In the genomic region with DNA sequence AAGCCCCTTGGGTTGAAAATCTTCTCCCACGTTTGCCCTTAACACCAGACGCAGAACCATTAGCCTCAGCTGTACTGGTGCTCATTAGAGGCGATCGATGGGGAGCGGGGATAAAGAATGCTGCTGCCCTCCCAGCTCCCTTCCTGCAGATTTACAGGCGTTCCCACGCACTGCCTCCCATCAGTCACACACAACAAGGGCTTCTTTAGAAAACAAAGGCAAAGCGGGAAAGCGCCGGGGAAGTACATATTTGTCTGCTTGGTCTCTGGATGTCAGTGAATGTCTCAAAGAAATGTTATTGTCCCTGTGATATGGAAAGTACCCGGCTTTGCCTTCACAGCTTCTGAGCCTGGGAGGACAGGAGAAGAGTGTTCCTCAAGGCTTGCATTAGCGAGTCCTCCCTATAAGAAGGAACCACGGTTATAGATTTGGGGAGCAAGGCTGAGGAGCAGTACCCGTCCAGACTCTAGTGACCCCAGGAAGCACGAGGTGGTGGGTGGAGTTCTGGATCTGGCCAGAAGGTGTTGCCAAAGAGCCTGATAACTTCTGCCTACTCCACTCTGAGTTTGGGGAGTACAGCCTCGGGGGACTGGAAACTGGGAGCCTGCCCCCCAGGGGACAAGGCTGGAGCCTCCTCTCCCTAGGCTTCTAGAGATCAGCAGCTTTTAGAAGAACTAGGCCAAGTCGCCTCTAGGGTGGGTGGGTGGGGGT, we compare ENCODE assay signal across 8 mouse cellular contexts.
DNase-seq lines count a peak whose midpoint lies in the region; ATAC-seq and TF ChIP-seq lines count a peak whose summit lies in the region.

No protein-coding gene starts in this region.

- TF ChIP-seq CTCF in lung, embryonic 14.5 days (IDR thresholded peaks at IDR 0.05; ENCODE audit: low read depth), result peak; percentile 70

- DNase-seq in lung, embryonic 14.5 days, result peak; percentile 60
- no peak for DNase-seq in lung, adult 18-20 months
- DNase-seq in embryo, embryonic 11 days, result peak; percentile 73
- no peak for DNase-seq in B cell, adult 2 months
- no peak for DNase-seq in right cerebral cortex, postnatal 25 days

- peak; percentile 58; the same call in 1 of the 2 replicates for ATAC-seq in lung, embryonic 14.5 days (ENCODE audit: insufficient read depth)
- no peak for ATAC-seq in heart, embryonic 14.5 days (ENCODE audit: insufficient number of reproducible peaks, insufficient read depth, low FRiP score, low read depth)
- ATAC-seq in kidney, embryonic 15.5 days (replicated peaks; ENCODE audit: low FRiP score), result peak; percentile 43; the same call in 1 of the 2 replicates
- ATAC-seq in megakaryocyte-erythroid progenitor cell, adult 5-6 weeks (replicated peaks; ENCODE audit: low FRiP score, low TSS enrichment, poor library complexity, severe bottlenecking), result 0 out of 2 replicates have a peak, but pooled peaks have one; percentile 54

- H3K4me2 ChIP-seq in lung, embryonic 14.5 days, result peak overlapping the region; percentile 30
- H3K4me2 ChIP-seq in heart, embryonic 14.5 days (ENCODE audit: low read length), result peak overlapping the region; percentile 52
- H3K4me2 ChIP-seq in kidney, embryonic 15.5 days, result peak overlapping the region; percentile 46

- H3K9me3 ChIP-seq in lung, embryonic 14.5 days (ENCODE audit: low read depth, low read length), result peaks cover 3% of the 10 kb centered on the region; the same call in 1 of the 2 replicates
- H3K9me3 ChIP-seq in heart, embryonic 14.5 days (ENCODE audit: control insufficient read depth, low read length), result peaks cover 4% of the 10 kb centered on the region; the same call in 1 of the 2 replicates
- no peaks in the 10 kb centered on the region for H3K9me3 ChIP-seq in kidney, embryonic 15.5 days (replicated peaks)

- no peaks in the 10 kb centered on the region for H3K36me3 ChIP-seq in lung, embryonic 14.5 days (ENCODE audit: insufficient read depth)
- no peaks in the 10 kb centered on the region for H3K36me3 ChIP-seq in heart, embryonic 14.5 days (ENCODE audit: control insufficient read depth, insufficient read depth, low read length)
- H3K36me3 ChIP-seq in kidney, embryonic 15.5 days, result no peaks in the 10 kb centered on the region

- 16% methylated on average over 17 of the region's 17 CpGs for WGBS in lung, embryonic 14.5 days
- WGBS in heart, embryonic 14.5 days, result 14% methylated on average over 17 of the region's 17 CpGs
- WGBS in kidney, embryonic 15.5 days, result 9% methylated on average over 17 of the region's 17 CpGs

- H3K27me3 ChIP-seq in lung, embryonic 14.5 days (ENCODE audit: insufficient read depth, low read length), result no peaks in the 10 kb centered on the region
- 0 out of 2 replicates have a peak, but pooled peaks cover 3% of the 10 kb centered on the region for H3K27me3 ChIP-seq in heart, embryonic 14.5 days (ENCODE audit: control insufficient read depth, insufficient read depth, low read length)
- H3K27me3 ChIP-seq in kidney, embryonic 15.5 days, result no peaks in the 10 kb centered on the region

- no peaks in the 10 kb centered on the region for H3K4me1 ChIP-seq in lung, embryonic 14.5 days (ENCODE audit: insufficient read depth)
- peaks cover 5 to 12% of the 10 kb centered on the region in 2 experiments for H3K4me1 ChIP-seq in heart, embryonic 14.5 days (ENCODE audit: control insufficient read depth in 2 of 2, insufficient read depth in 2 of 2, low read length in 2 of 2)
- peaks cover 9% of the 10 kb centered on the region for H3K4me1 ChIP-seq in kidney, embryonic 15.5 days

- H3K4me3 ChIP-seq in lung, embryonic 14.5 days (ENCODE audit: low read depth, low read length), result no peak overlapping the region
- H3K4me3 ChIP-seq in heart, embryonic 14.5 days (ENCODE audit: control insufficient read depth in 1 of 2, insufficient read depth in 1 of 2, low read depth in 1 of 2, low read length in 2 of 2), result peak overlapping the region in 1 of 2 experiments; percentile 2; a peak in 1 of 4 replicates
- H3K4me3 ChIP-seq in kidney, embryonic 15.5 days (replicated peaks), result peak overlapping the region; percentile 7; the same call in 1 of the 2 replicates

- no peak overlapping the region for H3K9ac ChIP-seq in lung, embryonic 14.5 days
- H3K9ac ChIP-seq in heart, embryonic 14.5 days (ENCODE audit: low read length), result peak overlapping the region; percentile 13
- no peak overlapping the region for H3K9ac ChIP-seq in kidney, embryonic 15.5 days

- no peak overlapping the region for H3K27ac ChIP-seq in lung, embryonic 14.5 days (ENCODE audit: low read depth)
- no peak overlapping the region for H3K27ac ChIP-seq in heart, embryonic 14.5 days (replicated peaks in 1 of 2; ENCODE audit: control insufficient read depth in 1 of 2, insufficient read depth in 1 of 2, low read depth in 2 of 2, low read length in 2 of 2)
- no peak overlapping the region for H3K27ac ChIP-seq in kidney, embryonic 15.5 days

Comparison
In these comparisons a context has a peak if more than half of its experiments do, and no peak if none do; other contexts are left out.
1. DNase-seq: peak in lung, embryonic 14.5 days (single experiment) and embryo, embryonic 11 days (single experiment); none in lung, adult 18-20 months (0 of 2), B cell, adult 2 months (0 of 2) and right cerebral cortex, postnatal 25 days (single experiment).
2. Peak in every context shown above with its lines, with median percentiles within 50 percentile points of each other: H3K4me2 ChIP-seq.